Mouse (Mus musculus) G1E (cell line): ENCODE results near the gene Mrpl9.

Source experiments
- CTCF ChIP-seq: IDR thresholded peaks from 2 replicates; pipeline ENCODE4 v1.5.1; 2012; ENCODE audit warnings: low read depth, low read length, inconsistent platforms, mixed read lengths
- GATA1 ChIP-seq: IDR thresholded peaks from 2 replicates; pipeline ENCODE4 v1.6.1; 2012; ENCODE audit warnings: borderline replicate concordance, low read length, inconsistent platforms, mixed read lengths
- POLR2AphosphoS5 ChIP-seq: IDR thresholded peaks from 2 replicates; pipeline ENCODE4 v1.6.1; 2012; ENCODE audit warnings: low read depth, low read length, inconsistent platforms; ENCODE audit not compliant: insufficient replicate concordance
- TAL1 ChIP-seq: conservative IDR thresholded peaks from 2 replicates; pipeline ENCODE4 v1.6.1; 2012; ENCODE audit warnings: low read depth, low read length, inconsistent platforms, mixed read lengths

- TF ChIP-seq CTCF (no peak), GATA1 (no peak), POLR2AphosphoS5 (no peak), TAL1 (no peak)
These were observed 40.7 kb upstream of the Mrpl9 start for GRCm38 (mm10) chr3:94402451-94402850.
